Mouse (Mus musculus) liver, postnatal 0 days (tissue): ENCODE data around the gene Siae.

Experiments used
- CTCF ChIP-seq: sonication (generic); IDR thresholded peaks from 2 replicates; pipeline ENCODE4 v1.5.1; 2016; ENCODE audit warnings: antibody characterized with exemption, low read depth
- EP300 ChIP-seq: IDR thresholded peaks from 2 replicates; pipeline ENCODE4 v1.6.1; 2016; ENCODE audit warnings: antibody characterized with exemption, low read depth, mild to moderate bottlenecking

- no peak for TF ChIP-seq CTCF
- TF ChIP-seq EP300, result no peak
These were observed 30.0 kb upstream of the Siae start for GRCm38 (mm10) chr9:37525461-37525860.
